Mouse (Mus musculus): ENCODE data around the gene Phf21a.

DNA sequence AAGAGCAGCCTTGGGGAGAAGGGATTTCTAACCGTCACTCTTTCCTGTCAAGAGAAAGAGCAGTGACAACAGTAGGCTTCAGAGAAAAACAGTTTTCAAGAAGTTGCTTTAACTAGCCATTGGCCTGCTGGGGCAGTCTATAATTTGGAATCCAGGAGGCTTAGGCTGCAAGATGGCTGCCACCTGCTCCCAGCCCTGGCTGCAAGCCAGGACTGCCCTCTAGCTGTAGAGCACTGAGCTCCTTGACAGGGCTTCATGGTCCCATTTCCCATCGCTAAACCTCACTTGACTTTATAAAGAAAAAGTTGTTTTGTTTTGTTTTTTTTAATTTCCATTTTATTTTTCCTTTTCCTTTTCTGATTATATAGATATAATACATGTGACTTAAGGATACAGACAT, 238.5 kb downstream of the Phf21a start:
- TF ChIP-seq CTCF (IDR thresholded peaks at IDR 0.05; ENCODE audit: low read depth) (peak; percentile 39), EP300 (IDR thresholded peaks at IDR 0.05; ENCODE audit: low read depth) (no peak)
